Mouse (Mus musculus) forebrain, postnatal 0 days (tissue): Measurements from ENCODE around the gene Myl3. TPM values are rescaled to one million over a fixed set of nuclear protein-coding genes. Genes with fewer than 3 reads are reported as not detected.
A peak's percentile ranks its signal among the peaks of the same experiment; 100 is the strongest.

Source experiments
- ATAC-seq: fragments of 200-750 bp; cut with Nextera tagmentation; 2 replicates; pipeline ENCODE4 v1.8.0; 2017; ENCODE audit warnings: mild to moderate bottlenecking, moderate library complexity
- DNase-seq: peaks from one replicate; pipeline ENCODE4 v3.0.0-alpha.2; 2015
- H3K27ac ChIP-seq: fragments of 300-500 bp; sonication (generic); 2 replicates; pipeline ENCODE4 v1.5.1; 2014; ENCODE audit warnings: low read depth, mild to moderate bottlenecking, antibody characterized with exemption, low read length, moderate library complexity, mixed read lengths
- H3K27me3 ChIP-seq: fragments of 300-500 bp; sonication (generic); 2 replicates; pipeline ENCODE4 v1.6.1; 2014; ENCODE audit warnings: mild to moderate bottlenecking, low read length, mixed read lengths; ENCODE audit not compliant: insufficient read depth
- H3K36me3 ChIP-seq: fragments of 300-500 bp; sonication (generic); 2 replicates; pipeline ENCODE4 v1.6.1; 2014; ENCODE audit warnings: mild to moderate bottlenecking, moderate library complexity; ENCODE audit not compliant: insufficient read depth
- H3K4me1 ChIP-seq: fragments of 300-500 bp; sonication (generic); 2 replicates; pipeline ENCODE4 v1.6.1; 2014; ENCODE audit warnings: antibody characterized with exemption; ENCODE audit not compliant: insufficient read depth
- H3K4me2 ChIP-seq: fragments of 300-500 bp; sonication (generic); 2 replicates; pipeline ENCODE4 v1.6.1; 2014; ENCODE audit warnings: low read depth, mild to moderate bottlenecking, moderate library complexity
- H3K4me3 ChIP-seq: fragments of 300-500 bp; sonication (generic); 2 replicates; pipeline ENCODE4 v1.5.1; 2014; ENCODE audit warnings: low read depth, low read length, mixed read lengths
- H3K9ac ChIP-seq: fragments of 300-500 bp; sonication (generic); 2 replicates; pipeline ENCODE4 v1.6.1; 2014; ENCODE audit warnings: mild to moderate bottlenecking
- H3K9me3 ChIP-seq: fragments of 300-500 bp; sonication (generic); 2 replicates; pipeline ENCODE4 v1.6.1; 2016; ENCODE audit warnings: low read length
- CTCF ChIP-seq: sonication (generic); IDR thresholded peaks from 2 replicates; pipeline ENCODE4 v1.5.1; 2016; ENCODE audit warnings: antibody characterized with exemption, control low read depth, low read depth
- WGBS: fragments of 180-500 bp; shearing (Covaris S2); extraction: QIAGEN DNeasy Blood & Tissue Kit; methylation state at CpG from one replicate; pipeline ENCODE4 v1.1.7; 2014; 5-methylcytosine and 5-hydroxymethylcytosine counted together
- polyA plus RNA-seq: library from polyadenylated mRNA; unstranded; fragments of >200 nt; fragmentation: Nextera tagmentation; extraction: Ambion mirVana; gene quantifications from 2 replicates; pipeline ENCODE4 v1.2.1, GENCODE M21; 2015
- total RNA-seq: library from RNA; depleted of rRNA; stranded (reverse); fragments of >200 nt; gene quantifications from 2 replicates; pipeline ENCODE4 v1.2.3, GENCODE M21; 2014

Myl3 gene
- total and polyA plus RNA-seq, 2 experiments from 2014 or later, result 0.76 to 0.99 TPM

- H3K4me2 ChIP-seq, result peak overlapping the region; percentile 86
- no peaks in the 10 kb centered on the region for H3K4me1 ChIP-seq
- peak overlapping the region; percentile 48 for H3K4me3 ChIP-seq
- H3K9me3 ChIP-seq, result no peaks in the 10 kb centered on the region
- H3K27ac ChIP-seq, result peak overlapping the region; percentile 68
- no peaks in the 10 kb centered on the region; the same call in 1 of the 2 replicates for H3K27me3 ChIP-seq
- WGBS, result 2% methylated on average over 23 of the region's 23 CpGs
- H3K36me3 ChIP-seq, result no peaks in the 10 kb centered on the region
- DNase-seq (no peak), ATAC-seq (peak; percentile 42)
- no peak for TF ChIP-seq CTCF
- H3K9ac ChIP-seq, result peak overlapping the region; percentile 71
Observed at GRCm38 (mm10) chr9:110781731-110782130, 40.1 kb downstream of the Myl3 start.

GRCm38 (mm10) chr9:110783611-110784010, 42.0 kb downstream of the Myl3 start:
- Histone ChIP-seq H3K36me3 (no peaks in the 10 kb centered on the region), H3K4me3 (no peak overlapping the region), H3K9me3 (no peaks in the 10 kb centered on the region), H3K4me2 (no peak overlapping the region), H3K27ac (no peak overlapping the region), H3K9ac (no peak overlapping the region), H3K4me1 (no peaks in the 10 kb centered on the region), H3K27me3 (no peaks in the 10 kb centered on the region; the same call in 1 of the 2 replicates)
- no peak for TF ChIP-seq CTCF
- 62% methylated on average over 1 of the region's 1 CpGs for WGBS
- no peak for ATAC-seq
- no peak for DNase-seq

- H3K27me3 ChIP-seq, result no peaks in the 10 kb centered on the region
- WGBS, result 91% methylated on average over 3 of the region's 3 CpGs
- H3K27ac ChIP-seq, result no peak overlapping the region
- no peak for TF ChIP-seq CTCF
- ATAC-seq (no peak), DNase-seq (no peak)
- no peaks in the 10 kb centered on the region for H3K4me1 ChIP-seq
- H3K4me3 ChIP-seq, result no peak overlapping the region
- H3K9ac ChIP-seq, result no peak overlapping the region
- no peak overlapping the region for H3K4me2 ChIP-seq
- no peaks in the 10 kb centered on the region for H3K9me3 ChIP-seq
- H3K36me3 ChIP-seq, result no peaks in the 10 kb centered on the region
Observed at GRCm38 (mm10) chr9:110788169-110788568, 46.5 kb downstream of the Myl3 start.

- no peak overlapping the region for H3K4me2 ChIP-seq
- TF ChIP-seq CTCF, result no peak
- WGBS, result 67% methylated on average over 4 of the region's 4 CpGs
- H3K27ac ChIP-seq, result no peak overlapping the region
- no peaks in the 10 kb centered on the region for H3K4me1 ChIP-seq
- no peaks in the 10 kb centered on the region for H3K9me3 ChIP-seq
- H3K27me3 ChIP-seq, result no peaks in the 10 kb centered on the region
- H3K36me3 ChIP-seq, result no peaks in the 10 kb centered on the region
- ATAC-seq, result no peak
- no peak overlapping the region for H3K4me3 ChIP-seq
- no peak for DNase-seq
- no peak overlapping the region for H3K9ac ChIP-seq
Observed at GRCm38 (mm10) chr9:110790462-110790861, 48.8 kb downstream of the Myl3 start.

GRCm38 (mm10) chr9:110797013-110797412, 55.4 kb downstream of the Myl3 start:
- Histone ChIP-seq H3K9ac (no peak overlapping the region), H3K27me3 (no peaks in the 10 kb centered on the region), H3K27ac (no peak overlapping the region), H3K4me3 (no peak overlapping the region), H3K4me1 (no peaks in the 10 kb centered on the region), H3K36me3 (no peaks in the 10 kb centered on the region), H3K9me3 (no peaks in the 10 kb centered on the region), H3K4me2 (no peak overlapping the region)
- 90% methylated on average over 10 of the region's 10 CpGs for WGBS
- DNase-seq, result no peak
- no peak for TF ChIP-seq CTCF
- ATAC-seq, result no peak

- WGBS, result 92% methylated on average over 14 of the region's 14 CpGs
- H3K9ac ChIP-seq, result no peak within 1 kb of the TSS
- no peak for TF ChIP-seq CTCF
- H3K4me2 ChIP-seq, result no peak within 1 kb of the TSS
- H3K27me3 ChIP-seq, result no peaks in the 10 kb centered on the region
- DNase-seq (no peak), ATAC-seq (no peak)
- no peaks in the 10 kb centered on the region for H3K4me1 ChIP-seq
- H3K4me3 ChIP-seq, result no peak within 1 kb of the TSS
- H3K27ac ChIP-seq, result no peak within 1 kb of the TSS
- no peaks in the 10 kb centered on the region for H3K36me3 ChIP-seq
- H3K9me3 ChIP-seq, result no peaks in the 10 kb centered on the region
Observed at GRCm38 (mm10) chr9:110797866-110798265, 56.2 kb downstream of the Myl3 start, which contains the start of gene Prss42. Gene Prss42 (plus strand): TSS chr9:110798166.

- Histone ChIP-seq H3K4me3 (no peak overlapping the region), H3K4me2 (no peak overlapping the region), H3K4me1 (no peaks in the 10 kb centered on the region), H3K27me3 (no peaks in the 10 kb centered on the region), H3K27ac (no peak overlapping the region), H3K36me3 (no peaks in the 10 kb centered on the region), H3K9me3 (no peaks in the 10 kb centered on the region), H3K9ac (no peak overlapping the region)
- DNase-seq, result no peak
- ATAC-seq, result no peak
- WGBS, result 91% methylated on average over 8 of the region's 8 CpGs
- TF ChIP-seq CTCF, result no peak
Observed at GRCm38 (mm10) chr9:110800834-110801479, 59.3 kb downstream of the Myl3 start.
